Mouse (Mus musculus): ENCODE data around the gene Ankrd11.
"Not testable (repeated sequence)": the region's sequence is repeated elsewhere in the genome, so short reads cannot be mapped to it uniquely, and the experiment has no call there.

Ankrd11 gene

DNA sequence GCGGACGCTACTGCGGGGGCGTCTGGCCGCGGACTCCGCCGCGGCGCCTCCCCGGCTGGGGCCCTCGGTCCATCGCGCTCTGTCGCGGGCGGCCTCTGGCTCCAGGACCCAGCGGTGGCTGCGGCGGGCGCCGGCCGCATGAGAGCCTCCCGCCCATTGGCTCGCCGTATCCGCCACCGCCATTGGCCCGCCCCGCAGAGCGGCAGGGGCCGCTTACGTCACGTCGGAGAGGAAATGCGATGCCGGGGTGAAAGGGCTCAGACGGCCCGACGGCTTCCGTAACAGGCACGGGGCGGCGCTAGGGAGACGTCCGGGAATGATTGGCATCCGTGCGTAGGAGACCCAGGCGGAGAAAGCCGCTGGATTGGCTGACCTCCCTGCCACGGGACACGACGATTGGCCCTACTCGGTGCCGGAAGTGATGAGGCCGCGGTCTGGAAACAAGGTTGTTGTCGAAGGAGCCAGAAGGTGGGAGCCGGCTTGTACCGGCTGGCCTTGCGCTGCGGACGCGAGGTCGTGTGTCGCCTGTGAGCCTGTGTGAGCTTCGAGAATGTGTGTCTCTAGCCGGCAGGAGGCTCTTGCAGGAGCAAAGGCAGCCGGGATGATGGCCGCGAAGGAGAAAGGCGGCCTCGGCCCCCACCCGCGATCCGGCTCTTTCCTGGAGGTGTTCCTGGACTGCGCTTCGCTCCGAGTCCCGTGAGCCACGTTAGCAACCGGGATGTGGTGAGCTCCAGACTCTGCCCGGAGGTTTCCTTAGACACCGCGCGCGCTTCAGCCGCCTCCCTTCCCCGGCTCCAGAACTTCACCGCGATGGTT lies at the start of gene Ankrd11:
Gene Ankrd11, minus strand, starts transcription at position 120 of the 816 bp plus-strand sequence.
- peak; percentile 98 for DNase-seq (ENCODE audit: low spot score)

DNA sequence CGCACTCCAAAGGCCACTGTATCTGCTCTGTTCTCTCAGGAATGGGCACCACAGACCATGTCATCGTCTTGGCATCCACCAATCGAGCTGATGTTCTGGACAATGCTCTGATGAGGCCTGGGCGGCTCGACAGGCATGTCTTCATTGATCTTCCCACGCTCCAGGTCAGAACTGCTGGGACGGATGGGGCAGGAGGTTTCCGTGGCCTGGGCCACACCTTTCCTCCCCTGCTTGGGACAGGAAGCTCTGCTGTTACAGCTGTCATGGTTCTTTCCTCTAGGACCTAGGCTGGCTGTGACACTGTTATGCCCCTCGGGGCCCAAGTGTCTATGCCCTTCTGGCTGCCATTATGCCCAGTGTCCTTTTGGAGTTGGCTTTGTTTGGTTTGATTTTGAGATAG lies 45.2 kb upstream of the Ankrd11 start:
- DNase-seq (ENCODE audit: low spot score): no peak

DNA sequence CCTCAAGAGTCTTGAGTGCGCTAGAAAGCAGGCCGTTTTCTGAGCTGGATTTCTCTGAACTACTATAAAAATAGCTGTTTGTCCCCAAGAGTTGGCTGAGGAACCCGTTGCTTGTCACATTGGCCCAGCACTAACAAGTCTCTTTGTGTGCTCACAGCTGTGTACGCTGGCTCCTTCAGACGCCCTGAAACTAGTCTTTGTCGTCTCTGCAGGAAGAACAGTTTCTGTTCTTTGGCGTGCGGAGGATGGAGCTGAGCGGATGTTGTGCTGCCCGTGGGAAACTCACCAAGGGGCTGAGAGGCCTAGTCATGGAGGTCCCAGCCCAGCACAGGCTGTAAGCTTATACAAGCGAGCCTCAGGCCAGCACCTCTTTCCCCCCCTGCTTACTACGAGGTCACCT lies 41.5 kb upstream of the Ankrd11 start:
- DNase-seq (ENCODE audit: low spot score): no peak

DNA sequence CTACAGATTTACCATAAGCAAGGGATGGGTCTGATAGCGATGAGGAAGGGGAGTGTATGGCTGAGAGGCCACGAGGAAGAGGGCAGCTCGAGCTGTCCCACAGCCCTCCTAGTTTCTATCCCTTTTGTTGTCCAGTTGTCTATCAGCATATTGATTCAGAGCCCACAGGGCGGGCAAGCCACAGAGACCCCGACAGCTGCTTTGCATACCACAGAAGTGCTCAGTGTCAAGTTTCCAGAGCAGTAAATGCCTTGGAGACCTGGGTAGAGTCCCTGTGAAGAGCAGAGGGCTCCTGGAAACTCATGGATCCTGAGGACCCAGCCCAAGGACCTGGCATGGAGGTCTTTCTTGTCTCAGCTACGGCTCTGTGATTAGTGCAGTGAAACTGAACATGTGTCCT lies 40.9 kb upstream of the Ankrd11 start:
- DNase-seq (ENCODE audit: low spot score): no peak

DNA sequence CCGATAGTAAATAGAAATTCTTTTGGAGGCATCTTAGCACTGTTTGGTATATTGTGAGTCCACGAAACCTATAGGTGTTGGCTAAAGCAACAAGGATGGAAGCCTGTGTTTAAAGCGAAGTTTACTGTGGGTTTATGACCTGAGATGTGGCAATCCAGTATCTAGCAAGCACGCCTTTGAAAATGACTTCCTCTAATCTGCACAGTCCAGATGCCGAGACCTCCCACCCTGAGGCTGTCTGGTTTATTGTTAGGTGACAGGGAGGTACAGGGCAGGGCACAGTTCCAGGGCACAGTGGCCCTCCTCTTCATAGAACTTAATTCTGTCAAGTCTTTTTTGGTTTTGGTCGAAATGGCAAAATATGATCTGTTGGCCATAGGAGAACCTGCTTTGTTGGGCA lies 35.1 kb upstream of the Ankrd11 start:
- DNase-seq (ENCODE audit: low spot score): no peak

DNA sequence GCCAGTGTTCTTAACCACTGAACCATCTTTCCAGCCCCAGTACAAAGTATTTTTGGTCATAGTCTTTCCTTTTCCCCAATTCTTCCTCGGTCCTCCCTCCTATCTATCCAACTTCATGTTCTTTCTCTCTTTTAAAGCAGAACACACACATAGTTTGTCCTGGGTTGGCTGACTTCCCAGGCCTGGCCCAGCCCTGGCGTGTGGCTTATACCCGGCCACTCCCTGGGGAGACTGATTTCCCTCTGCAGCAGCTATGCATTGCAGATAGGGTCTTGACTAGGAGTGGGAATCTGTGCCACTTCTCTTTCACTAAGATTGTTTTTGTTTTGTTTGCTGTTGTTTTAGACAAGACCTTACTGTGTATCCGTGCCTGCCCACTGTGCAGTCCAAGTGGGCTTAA lies 29.1 kb upstream of the Ankrd11 start:
- no peak for DNase-seq (ENCODE audit: low spot score)

DNA sequence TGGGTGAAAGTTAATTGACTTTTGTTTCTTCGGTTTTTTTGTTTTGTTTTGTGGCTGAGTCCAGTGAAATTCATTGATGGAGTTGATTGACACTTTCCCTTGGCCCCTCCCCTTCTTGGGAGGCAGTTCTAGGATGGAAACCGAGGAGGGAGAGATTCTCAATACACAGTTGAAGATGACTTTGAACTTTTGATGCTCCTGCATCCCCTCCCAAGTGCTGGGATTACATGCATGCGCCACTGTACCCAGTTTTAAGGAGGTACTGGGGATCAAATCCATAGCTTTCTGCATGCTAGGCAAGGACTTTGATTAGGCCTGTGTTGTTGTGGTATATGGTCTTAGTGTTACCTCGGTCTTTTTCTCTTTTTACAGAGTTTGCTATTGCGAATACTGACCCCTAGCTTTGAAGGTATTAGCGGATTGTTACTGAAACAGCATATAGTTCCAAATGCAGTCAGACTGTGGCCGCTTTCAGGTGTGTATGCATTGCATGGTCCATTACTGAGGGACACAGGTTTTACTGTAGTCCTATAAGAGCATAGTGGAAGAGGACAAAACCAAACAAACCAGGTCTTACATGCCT lies 24.1 kb upstream of the Ankrd11 start:
- no peak for DNase-seq (ENCODE audit: low spot score)

DNA sequence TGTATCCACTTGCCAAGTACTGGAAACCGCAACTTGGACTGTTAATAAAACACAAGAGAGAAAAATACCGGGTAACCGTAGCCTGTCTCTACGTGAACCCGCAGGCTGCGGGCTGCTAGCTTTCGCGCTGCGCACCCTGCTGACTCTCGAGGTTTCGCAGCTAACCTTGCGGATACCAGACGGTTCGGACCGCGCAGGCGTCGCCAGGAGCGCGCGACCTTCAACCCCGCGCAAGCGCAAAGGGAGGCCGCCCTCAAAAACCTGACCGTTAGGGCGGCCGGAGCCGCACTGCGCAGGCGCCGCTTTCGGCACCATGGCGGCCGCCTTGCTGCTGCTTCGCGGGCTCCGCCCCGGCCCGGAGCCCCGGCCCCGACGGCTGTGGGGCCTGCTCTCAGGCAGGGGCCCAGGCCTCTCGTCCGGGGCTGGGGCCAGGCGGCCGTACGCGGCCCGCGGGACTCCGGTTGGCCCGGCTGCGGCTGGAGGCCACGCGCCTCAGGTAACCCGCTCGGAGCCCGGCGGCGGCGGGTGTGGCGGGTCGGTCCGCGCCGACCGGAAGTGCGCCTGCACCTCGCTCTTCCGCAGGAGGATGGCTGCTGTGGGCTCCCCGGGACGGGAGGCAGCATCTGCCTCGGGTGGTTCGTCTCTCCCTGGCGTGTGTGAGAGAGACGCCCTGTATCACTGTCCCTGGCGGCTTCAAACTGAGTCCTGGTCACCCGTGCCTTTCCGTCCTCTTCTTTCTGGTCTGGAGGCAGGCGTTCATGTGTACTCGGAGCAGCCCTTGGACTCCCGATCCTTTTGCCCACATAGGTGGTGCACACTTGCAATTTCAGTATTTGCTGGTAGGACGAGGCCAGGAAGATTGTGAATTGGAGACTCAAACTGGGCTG lies 23.4 kb upstream of the Ankrd11 start:
- peak; percentile 94 for DNase-seq (ENCODE audit: low spot score)

DNA sequence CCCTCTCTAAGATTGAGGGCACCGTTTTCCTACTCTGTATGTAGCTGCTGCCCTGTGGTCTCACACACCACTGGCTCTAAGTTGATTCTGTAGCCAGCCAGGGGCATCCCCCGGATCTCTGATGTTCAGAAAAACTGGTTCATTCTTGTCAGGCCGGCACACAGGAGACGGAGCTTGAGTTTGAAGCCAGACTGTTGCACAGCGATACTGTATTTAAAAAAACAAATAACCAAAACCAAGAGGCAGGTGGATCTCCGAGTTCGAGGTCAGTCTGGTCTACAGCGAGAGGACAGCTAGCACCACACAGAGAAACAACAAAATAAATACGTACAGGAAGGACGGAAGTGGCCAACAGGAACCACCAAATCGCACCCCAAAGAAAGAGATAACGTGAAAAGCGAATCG lies 22.7 kb upstream of the Ankrd11 start:
- DNase-seq (ENCODE audit: low spot score): no peak

DNA sequence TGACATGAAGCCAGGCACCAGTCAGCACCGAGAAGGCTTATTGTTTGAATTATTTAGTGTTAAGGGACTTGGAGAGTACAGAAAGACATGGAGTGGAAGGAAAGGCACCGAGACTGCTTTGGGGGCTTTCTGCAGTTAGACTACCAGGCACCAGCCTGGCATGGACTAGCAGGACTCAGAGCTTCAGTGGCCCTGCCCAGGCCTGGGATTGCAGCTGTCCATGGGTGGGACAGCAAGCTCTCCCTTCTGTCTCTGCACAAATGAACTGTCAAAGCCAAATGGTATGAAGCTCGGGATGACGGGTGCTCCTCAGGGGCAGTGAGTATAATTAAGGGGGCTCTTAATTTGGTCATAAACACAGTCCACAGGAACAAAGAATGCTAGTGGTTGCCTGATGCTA lies 22.0 kb upstream of the Ankrd11 start:
- DNase-seq (ENCODE audit: low spot score): no peak

DNA sequence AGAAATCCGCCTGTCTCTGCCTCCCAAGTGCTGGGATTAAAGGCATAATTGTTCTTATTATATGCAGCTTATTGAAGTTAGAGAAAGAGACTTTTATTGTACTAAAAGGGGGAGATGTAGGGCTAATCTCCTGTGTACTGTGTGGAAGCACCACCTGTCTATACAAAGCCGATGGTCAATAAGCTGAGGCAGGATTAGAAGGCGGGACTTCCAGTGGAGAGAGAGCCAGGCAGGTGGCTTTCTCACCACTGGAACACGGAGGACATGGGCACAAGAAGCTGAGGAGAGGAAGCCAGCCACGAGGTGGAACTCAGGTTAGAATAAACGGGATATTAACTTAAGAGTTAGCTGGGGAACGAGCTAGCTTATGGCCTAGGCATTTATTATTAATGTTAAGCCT lies 20.6 kb upstream of the Ankrd11 start, which contains the start of gene Spg7:
Gene Spg7, plus strand, starts transcription at position 222 of the 400 bp plus-strand sequence.
- DNase-seq (ENCODE audit: low spot score): no peak

DNA sequence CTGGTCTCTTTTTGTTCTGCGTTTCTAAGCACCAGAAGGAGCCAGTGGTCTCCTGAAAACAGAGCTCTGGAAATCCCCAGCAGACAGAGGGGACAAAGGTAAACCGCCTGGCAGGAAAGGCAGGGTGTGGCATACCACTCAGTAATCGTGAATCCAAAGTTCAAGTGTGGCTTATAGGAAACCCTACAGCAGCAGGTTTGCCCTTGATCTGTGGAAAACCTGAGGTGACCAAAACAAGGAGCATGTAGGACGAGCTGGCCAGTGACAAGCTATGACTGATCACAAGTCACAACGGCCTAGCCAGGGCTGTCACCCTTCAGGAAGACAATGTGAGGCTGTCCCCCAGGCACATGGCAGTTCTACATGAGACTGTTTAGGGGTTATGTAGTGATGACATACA lies 9.4 kb upstream of the Ankrd11 start:
- DNase-seq (ENCODE audit: low spot score): no peak

DNA sequence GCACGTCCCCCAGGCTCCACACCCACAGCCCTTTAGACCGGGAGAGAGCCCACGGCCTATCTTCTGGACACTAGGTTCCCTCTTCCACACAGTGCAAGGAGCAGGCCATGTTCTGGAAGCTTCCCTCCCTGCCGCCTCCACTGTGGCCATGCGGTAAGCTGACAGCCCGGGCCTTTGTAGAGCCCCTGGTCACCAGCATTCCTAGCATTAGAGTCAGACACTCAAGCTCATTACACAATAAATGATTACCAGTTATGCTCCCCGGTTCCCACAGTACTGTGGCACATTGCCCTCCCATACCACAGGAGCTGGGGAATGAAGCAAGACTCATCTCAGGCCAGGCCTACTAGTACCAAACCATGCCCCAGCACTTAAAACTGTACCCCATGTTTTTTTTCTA lies 6.3 kb upstream of the Ankrd11 start:
- DNase-seq (ENCODE audit: low spot score): no peak

DNA sequence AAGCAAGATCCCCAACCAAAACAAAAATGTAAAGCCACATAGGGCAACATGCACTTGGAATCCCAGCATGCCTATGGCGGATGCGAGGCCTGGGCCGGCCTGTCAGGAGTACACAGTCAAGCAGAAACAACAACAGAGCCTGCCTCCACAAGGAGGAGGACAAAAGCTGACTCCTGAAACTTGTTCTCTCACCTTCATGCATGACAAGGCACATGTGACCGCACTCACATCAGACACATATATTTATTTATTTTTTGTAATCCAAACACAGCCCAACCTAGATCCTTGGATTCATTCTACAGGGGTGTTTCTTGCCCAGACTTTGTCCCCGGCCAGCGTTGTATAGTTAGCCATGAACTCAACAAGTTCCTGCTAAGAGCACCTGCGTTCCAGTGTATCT lies 5.8 kb upstream of the Ankrd11 start:
- no peak for DNase-seq (ENCODE audit: low spot score)

DNA sequence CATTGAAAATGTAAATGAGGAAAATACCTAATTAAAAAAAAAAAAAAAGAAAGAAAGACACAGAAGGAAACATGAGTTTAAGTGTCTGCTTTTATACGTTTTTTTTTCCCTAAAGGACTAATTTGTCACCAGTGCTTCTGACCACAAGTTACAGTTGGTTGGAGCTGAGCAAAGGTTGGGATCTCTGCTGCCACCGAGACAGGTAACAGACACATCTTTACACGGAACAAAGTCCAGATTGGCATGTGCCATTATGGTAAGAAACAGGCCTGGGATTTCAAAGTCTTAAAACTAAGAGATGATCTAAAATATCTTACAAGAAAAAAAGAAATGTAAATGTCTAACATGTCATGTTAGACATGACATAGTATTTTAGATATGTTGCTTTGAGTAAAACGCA lies 4.6 kb upstream of the Ankrd11 start:
- DNase-seq (ENCODE audit: low spot score): no peak

DNA sequence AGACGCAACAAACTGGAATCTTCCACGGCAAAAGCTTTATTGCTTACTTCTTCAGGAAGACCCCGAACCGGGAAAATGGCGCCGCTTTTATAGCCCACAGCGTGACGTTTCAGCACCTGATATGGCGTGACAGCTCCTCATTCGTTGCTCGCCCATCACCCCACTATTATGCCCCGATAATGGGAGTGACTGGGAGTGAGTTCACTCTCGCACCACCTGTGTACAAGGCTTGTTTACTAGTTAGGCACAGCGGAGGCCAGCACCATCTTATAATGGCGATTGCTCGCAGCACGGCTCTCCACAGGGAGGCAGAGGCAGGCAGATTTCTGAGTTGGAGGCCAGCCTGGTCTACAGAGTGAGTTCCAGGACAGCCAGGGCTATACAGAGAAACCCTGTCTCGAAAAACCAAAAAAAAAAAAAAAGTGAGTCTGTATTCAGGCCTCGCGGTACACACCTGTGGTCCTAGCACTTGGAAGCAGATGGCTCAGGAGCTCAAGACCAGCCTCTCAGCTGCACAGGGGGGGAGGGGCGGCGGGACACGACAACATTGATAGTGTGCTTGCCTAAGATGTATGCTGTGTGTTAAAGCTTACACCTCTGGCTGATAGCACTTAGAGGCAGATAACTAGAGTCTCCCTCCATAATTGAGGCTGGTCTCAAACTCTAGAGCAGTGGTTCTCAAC lies 2.8 kb upstream of the Ankrd11 start:
- DNase-seq (ENCODE audit: low spot score): not testable (repeated sequence)

DNA sequence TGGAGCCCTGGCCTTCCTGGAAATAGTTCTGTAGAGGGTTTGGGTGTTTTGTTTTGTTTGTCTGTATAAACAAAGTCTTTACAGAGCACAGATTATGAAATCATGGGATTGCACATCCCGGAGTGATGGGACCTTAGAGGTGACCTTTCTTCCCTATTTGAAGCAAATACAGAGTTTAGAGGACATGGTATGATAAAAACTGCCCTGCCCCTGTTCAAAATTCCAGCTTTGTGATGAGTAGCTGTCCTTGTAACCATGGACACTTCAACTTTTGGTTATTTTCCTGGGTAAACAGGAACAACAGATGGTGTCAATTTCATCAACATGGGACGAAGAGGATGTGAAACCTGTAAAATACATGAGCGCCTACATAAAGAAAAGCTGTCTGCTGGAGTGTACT lies 1.9 kb upstream of the Ankrd11 start:
- DNase-seq (ENCODE audit: low spot score): no peak

DNA sequence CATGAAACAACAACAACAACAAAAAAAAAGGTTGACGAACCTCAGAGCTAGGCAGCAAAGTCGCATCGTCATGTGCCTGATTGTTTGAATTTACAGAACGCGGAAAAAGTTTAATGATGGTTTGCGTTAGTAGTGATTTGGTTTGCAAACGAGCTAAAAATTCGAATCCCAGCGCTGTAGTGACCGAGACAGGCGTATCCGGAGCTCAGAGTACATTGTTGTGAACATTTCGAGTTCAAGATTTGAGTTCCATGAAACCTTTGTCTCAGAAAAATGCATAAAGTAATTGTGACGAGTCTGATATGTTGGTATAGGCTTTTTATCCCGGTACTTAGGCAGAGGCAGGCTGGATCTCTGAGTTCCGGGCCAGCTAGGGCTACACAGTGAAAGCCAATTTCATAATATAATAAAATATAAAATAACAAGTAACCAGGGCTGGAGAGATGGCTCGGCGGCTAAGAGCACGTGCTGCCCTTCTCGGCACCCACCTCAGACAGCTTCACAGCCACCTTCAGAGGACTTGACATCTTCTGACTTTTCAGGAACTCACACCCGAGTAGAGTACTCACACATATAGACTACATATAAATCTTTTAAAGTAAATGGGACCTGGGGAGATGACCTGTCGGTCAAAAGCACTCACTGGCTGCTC lies 1.0 kb upstream of the Ankrd11 start:
- no peak for DNase-seq (ENCODE audit: low spot score)

DNA sequence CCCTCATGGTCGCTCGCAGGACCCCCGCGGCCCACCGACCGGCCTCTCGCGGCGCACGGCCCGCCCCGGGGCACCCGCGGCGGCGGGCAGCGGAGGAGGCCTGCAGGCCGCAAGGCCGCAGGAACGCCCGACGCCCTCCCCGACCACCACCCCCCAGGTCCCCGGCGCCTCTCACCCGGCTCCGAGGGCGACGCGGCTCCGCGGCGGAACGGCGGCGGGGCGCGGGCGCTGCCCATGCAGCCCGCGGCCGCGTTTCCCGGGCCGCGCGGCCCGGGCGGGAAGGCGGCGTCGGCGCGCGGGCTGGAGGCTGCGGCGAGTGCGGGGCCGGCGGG lies 337 bp downstream of the Ankrd11 start:
- DNase-seq (ENCODE audit: low spot score): no peak

DNA sequence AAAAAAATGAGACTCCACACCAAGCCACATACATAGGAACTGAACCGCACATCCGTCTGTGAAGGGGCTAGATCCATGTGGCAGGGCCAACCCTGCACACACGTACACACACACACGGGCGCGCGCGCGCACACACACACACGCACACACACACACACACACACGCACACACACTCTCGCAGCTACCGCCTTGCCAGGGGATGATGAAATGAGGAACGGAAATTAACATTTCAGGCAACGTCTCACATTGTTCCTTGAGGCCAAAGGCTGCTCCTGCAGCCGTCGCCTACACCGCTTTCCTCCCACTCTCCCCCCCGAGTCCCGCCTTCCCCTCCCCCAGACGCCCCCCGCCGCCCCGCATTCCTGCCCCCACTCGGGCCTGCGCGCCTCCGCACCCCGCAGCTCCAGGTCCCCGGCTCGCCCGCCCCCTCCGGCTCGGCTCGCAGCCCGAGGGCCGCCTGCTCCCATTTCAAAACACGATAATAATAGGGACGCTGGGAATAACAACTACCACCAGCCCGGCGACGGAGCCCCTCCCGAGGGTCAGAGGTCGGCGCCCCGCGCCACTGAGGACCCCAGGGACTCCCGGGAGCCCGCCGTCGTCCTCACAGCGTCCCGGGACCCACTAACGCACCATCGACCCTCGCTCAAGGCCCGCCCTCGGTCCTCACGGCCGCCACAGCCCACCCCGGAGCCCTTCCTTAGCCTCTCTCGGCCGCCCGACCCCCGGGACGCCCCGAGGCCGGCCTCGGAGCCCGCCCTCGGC lies 886 bp downstream of the Ankrd11 start:
- DNase-seq (ENCODE audit: low spot score): peak; percentile 40

DNA sequence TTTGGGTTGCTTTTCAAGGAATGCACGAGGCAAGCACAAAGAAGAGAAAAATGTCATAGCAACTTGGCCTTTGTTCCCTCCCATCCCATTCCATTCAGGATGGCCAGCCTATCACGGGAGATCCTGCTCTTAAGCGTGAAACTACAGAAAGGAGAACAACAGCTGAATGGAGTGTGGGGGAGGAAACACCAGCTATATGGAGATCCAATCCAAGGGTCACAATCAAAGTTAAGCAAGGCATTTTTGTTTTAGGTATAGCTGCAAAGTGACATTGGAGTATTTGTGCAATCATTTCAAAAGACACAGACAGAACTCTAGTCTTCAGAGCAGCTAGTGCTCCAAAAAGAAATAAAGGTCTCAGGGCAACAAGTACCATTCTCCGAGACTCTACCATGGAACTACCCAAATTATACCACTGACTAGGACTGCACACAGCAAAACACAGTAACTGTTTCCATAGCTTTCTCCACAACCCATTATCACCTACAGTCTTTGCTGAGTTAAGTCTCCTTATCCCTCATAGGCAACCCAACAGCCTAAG lies 1.9 kb downstream of the Ankrd11 start:
- DNase-seq (ENCODE audit: low spot score): no peak

All from urinary bladder, postnatal 25 days (tissue).